Mouse (Mus musculus): ENCODE data around the gene 1700056E22Rik. TPM values are rescaled to one million over a fixed set of nuclear protein-coding genes. Genes with fewer than 3 reads are reported as not detected.
A peak's percentile ranks its signal among the peaks of the same experiment; 100 is the strongest.

The 1700056E22Rik gene
- polyA plus RNA-seq, 1 experiment from 2014 or later: 0.83 TPM

GRCm38 (mm10) chr1:184033390-184034010 is 601 bp downstream of the 1700056E22Rik start:
- Histone ChIP-seq H3K36me3 (ENCODE audit: insufficient read depth) (peaks cover 4% of the 10 kb centered on the region; the same call in 1 of the 2 replicates), H3K9ac (peak overlapping the region; percentile 91), H3K4me3 (ENCODE audit: low read depth, low read length) (peak overlapping the region; percentile 71), H3K4me1 (ENCODE audit: insufficient read depth) (peaks cover 4% of the 10 kb centered on the region; the same call in 1 of the 2 replicates), H3K9me3 (ENCODE audit: low read depth, low read length) (no peaks in the 10 kb centered on the region), H3K4me2 (peak overlapping the region; percentile 92), H3K27me3 (ENCODE audit: insufficient read depth, low read length) (no peaks in the 10 kb centered on the region), H3K27ac (ENCODE audit: low read depth) (peak overlapping the region; percentile 96)
- no peak for DNase-seq
- peak; percentile 24; the same call in 1 of the 2 replicates for TF ChIP-seq CTCF (IDR thresholded peaks at IDR 0.05; ENCODE audit: low read depth)
- peak; percentile 79 for ATAC-seq (ENCODE audit: insufficient read depth)
- under 1% methylated on average over 62 of the region's 63 CpGs for WGBS

GRCm38 (mm10) chr1:184032682-184033389 is 1.3 kb downstream of the 1700056E22Rik start:
- Histone ChIP-seq H3K36me3 (ENCODE audit: insufficient read depth) (peaks cover 4% of the 10 kb centered on the region; the same call in 1 of the 2 replicates), H3K9ac (peak overlapping the region; percentile 91), H3K27me3 (ENCODE audit: insufficient read depth, low read length) (no peaks in the 10 kb centered on the region), H3K27ac (ENCODE audit: low read depth) (peak overlapping the region; percentile 96), H3K4me1 (ENCODE audit: insufficient read depth) (peaks cover 4% of the 10 kb centered on the region; the same call in 1 of the 2 replicates), H3K4me3 (ENCODE audit: low read depth, low read length) (peak overlapping the region; percentile 71), H3K9me3 (ENCODE audit: low read depth, low read length) (no peaks in the 10 kb centered on the region), H3K4me2 (peak overlapping the region; percentile 92)
- no peak for DNase-seq
- WGBS: 21% methylated on average over 19 of the region's 19 CpGs
- ATAC-seq (ENCODE audit: insufficient read depth): no peak
- TF ChIP-seq CTCF (IDR thresholded peaks at IDR 0.05; ENCODE audit: low read depth): no peak

DNA sequence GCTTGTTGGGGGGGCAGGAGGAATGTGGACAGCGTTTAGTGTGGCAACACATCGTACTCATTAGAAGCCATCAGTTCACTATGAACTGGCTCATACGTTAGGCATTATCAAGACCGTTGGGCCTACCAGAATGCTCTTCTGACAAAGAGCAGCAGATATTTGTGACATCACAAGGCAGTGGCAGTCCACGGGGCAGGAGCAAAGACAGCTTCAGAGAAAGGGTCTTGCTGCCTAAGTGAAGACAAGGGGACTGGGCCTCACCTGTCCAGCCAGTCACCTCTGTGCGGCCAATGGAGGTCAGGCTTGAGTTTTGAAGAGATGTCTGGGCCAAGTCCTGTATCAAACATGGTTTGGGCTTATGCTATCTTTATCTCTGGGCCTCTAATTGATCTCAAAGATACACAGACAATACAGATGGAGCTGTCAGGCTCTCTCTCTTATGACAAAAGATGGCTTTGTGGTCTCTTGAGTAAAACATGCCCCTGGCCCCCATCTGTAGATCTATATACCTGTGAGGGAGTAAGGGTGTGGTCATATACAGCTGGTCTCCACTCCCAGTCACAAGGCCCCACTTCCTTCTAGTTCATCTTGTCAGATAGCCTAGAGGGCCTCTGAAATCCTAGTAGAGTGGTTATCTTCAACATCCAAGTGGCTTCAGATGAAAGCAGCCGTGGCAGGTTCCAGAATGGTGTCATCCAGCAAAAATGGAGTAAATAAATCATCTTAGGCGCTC is 3.9 kb downstream of the 1700056E22Rik start:
- no peak overlapping the region for H3K4me2 ChIP-seq
- ATAC-seq (ENCODE audit: insufficient read depth) (no peak), DNase-seq (no peak)
- no peaks in the 10 kb centered on the region for H3K4me1 ChIP-seq (ENCODE audit: insufficient read depth)
- H3K36me3 ChIP-seq (ENCODE audit: insufficient read depth): no peaks in the 10 kb centered on the region
- H3K9ac ChIP-seq: no peak overlapping the region
- no peak overlapping the region for H3K4me3 ChIP-seq (ENCODE audit: low read depth, low read length)
- TF ChIP-seq CTCF (IDR thresholded peaks at IDR 0.05; ENCODE audit: low read depth): no peak
- no peaks in the 10 kb centered on the region for H3K27me3 ChIP-seq (ENCODE audit: insufficient read depth, low read length)
- H3K9me3 ChIP-seq (ENCODE audit: low read depth, low read length): no peaks in the 10 kb centered on the region
- H3K27ac ChIP-seq (ENCODE audit: low read depth): no peak overlapping the region
- WGBS: 88% methylated on average over 8 of the region's 8 CpGs

- Histone ChIP-seq H3K36me3 (ENCODE audit: insufficient read depth) (no peaks in the 10 kb centered on the region), H3K27ac (ENCODE audit: low read depth) (no peak overlapping the region), H3K4me3 (ENCODE audit: low read depth, low read length) (no peak overlapping the region), H3K4me1 (ENCODE audit: insufficient read depth) (no peaks in the 10 kb centered on the region), H3K27me3 (ENCODE audit: insufficient read depth, low read length) (no peaks in the 10 kb centered on the region), H3K9me3 (ENCODE audit: low read depth, low read length) (no peaks in the 10 kb centered on the region), H3K9ac (no peak overlapping the region), H3K4me2 (no peak overlapping the region)
- ATAC-seq (ENCODE audit: insufficient read depth) (no peak), DNase-seq (no peak)
- WGBS: 78% methylated on average over 3 of the region's 3 CpGs
- no peak for TF ChIP-seq CTCF (IDR thresholded peaks at IDR 0.05; ENCODE audit: low read depth)
Measured at GRCm38 (mm10) chr1:184027039-184027438, 7.1 kb downstream of the 1700056E22Rik start.

- H3K9me3 ChIP-seq (ENCODE audit: low read depth, low read length): no peaks in the 10 kb centered on the region
- H3K4me3 ChIP-seq (ENCODE audit: low read depth, low read length): no peak overlapping the region
- no peak overlapping the region for H3K9ac ChIP-seq
- TF ChIP-seq CTCF (IDR thresholded peaks at IDR 0.05; ENCODE audit: low read depth): no peak
- no peaks in the 10 kb centered on the region for H3K4me1 ChIP-seq (ENCODE audit: insufficient read depth)
- no peak for DNase-seq
- H3K4me2 ChIP-seq: no peak overlapping the region
- no peak for ATAC-seq (ENCODE audit: insufficient read depth)
- 89% methylated on average over 5 of the region's 5 CpGs for WGBS
- no peak overlapping the region for H3K27ac ChIP-seq (ENCODE audit: low read depth)
- H3K27me3 ChIP-seq (ENCODE audit: insufficient read depth, low read length): no peaks in the 10 kb centered on the region
- H3K36me3 ChIP-seq (ENCODE audit: insufficient read depth): no peaks in the 10 kb centered on the region
Measured at GRCm38 (mm10) chr1:184025079-184025478, 9.0 kb downstream of the 1700056E22Rik start.

DNA sequence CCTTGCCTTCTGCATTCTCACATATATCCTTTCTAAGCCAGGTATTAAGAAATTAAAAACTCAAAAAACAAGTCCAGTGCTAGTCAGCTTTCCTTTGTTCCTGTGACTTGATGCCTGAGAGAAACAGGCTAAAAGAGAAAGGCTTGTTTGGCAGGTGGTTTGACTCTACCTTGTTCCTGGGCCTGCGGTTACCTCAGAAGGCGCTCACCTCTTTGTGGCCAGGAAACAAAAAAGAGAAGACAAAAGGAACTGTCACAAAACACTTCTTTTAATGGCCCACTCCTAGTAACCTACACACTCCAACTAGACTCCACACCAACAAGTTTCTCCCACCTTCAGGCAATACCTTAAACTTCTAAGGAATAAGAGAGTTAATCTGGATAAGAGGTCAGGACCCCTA is 9.5 kb downstream of the 1700056E22Rik start:
- Histone ChIP-seq H3K9me3 (ENCODE audit: low read depth, low read length) (no peaks in the 10 kb centered on the region), H3K27me3 (ENCODE audit: insufficient read depth, low read length) (no peaks in the 10 kb centered on the region), H3K4me3 (ENCODE audit: low read depth, low read length) (no peak overlapping the region), H3K4me2 (no peak overlapping the region), H3K27ac (ENCODE audit: low read depth) (no peak overlapping the region), H3K9ac (no peak overlapping the region), H3K36me3 (ENCODE audit: insufficient read depth) (no peaks in the 10 kb centered on the region), H3K4me1 (ENCODE audit: insufficient read depth) (no peaks in the 10 kb centered on the region)
- no peak for DNase-seq
- 94% methylated on average over 2 of the region's 2 CpGs for WGBS
- ATAC-seq (ENCODE audit: insufficient read depth): no peak
- no peak for TF ChIP-seq CTCF (IDR thresholded peaks at IDR 0.05; ENCODE audit: low read depth)

- Histone ChIP-seq H3K4me3 (ENCODE audit: low read depth, low read length) (no peak overlapping the region), H3K36me3 (ENCODE audit: insufficient read depth) (no peaks in the 10 kb centered on the region), H3K27ac (ENCODE audit: low read depth) (no peak overlapping the region), H3K9me3 (ENCODE audit: low read depth, low read length) (no peaks in the 10 kb centered on the region), H3K27me3 (ENCODE audit: insufficient read depth, low read length) (no peaks in the 10 kb centered on the region), H3K4me2 (no peak overlapping the region), H3K4me1 (ENCODE audit: insufficient read depth) (no peaks in the 10 kb centered on the region), H3K9ac (no peak overlapping the region)
- ATAC-seq (ENCODE audit: insufficient read depth) (no peak), DNase-seq (no peak)
- TF ChIP-seq CTCF (IDR thresholded peaks at IDR 0.05; ENCODE audit: low read depth): no peak
- WGBS: 28% methylated on average over 2 of the region's 2 CpGs
Measured at GRCm38 (mm10) chr1:184023971-184024370, 10.1 kb downstream of the 1700056E22Rik start.

All from lung, embryonic 14.5 days (tissue).